Mouse (Mus musculus) layer of hippocampus, adult 2 months (tissue): Measurements from ENCODE around the gene Clmn. TPM values are rescaled to one million over a fixed set of nuclear protein-coding genes. Genes with fewer than 3 reads are reported as not detected.
A peak's percentile ranks its signal among the peaks of the same experiment; 100 is the strongest.

Experiments
- DNase-seq, 2 experiments: peaks; one replicate each; pipeline ENCODE4 v3.0.0; 2022; ENCODE audit warnings: low spot score in 2 of 2
- H3K27ac ChIP-seq: fragments of 200-600 bp; 2 replicates; pipeline ENCODE4 v1.8.1; 2022
- H3K4me3 ChIP-seq: fragments of 200-600 bp; 2 replicates; pipeline ENCODE4 v1.8.1; 2022; ENCODE audit warnings: mild to moderate bottlenecking
- CTCF ChIP-seq: fragments of 200-600 bp; conservative IDR thresholded peaks from 2 replicates; pipeline ENCODE4 v1.8.1; 2022; ENCODE audit warnings: antibody characterized with exemption, mild to moderate bottlenecking, moderate library complexity
- total RNA-seq, 2 experiments: library from RNA; stranded (reverse); gene quantifications; 2 replicates each; pipeline ENCODE4 v1.2.3; 2021

Clmn gene
- total RNA-seq, 2 experiments from 2014 or later: 103 to 108 TPM

- DNase-seq: no peak
- no peak overlapping the region for H3K4me3 ChIP-seq
- no peak for TF ChIP-seq CTCF
- H3K27ac ChIP-seq: peak overlapping the region; percentile 36; the same call in 1 of the 2 replicates
Observed at GRCm38 (mm10) chr12:104868430-104868829, 3.6 kb upstream of the Clmn start.

- Histone ChIP-seq H3K4me3 (no peak overlapping the region), H3K27ac (peak overlapping the region; percentile 95; the same call in 1 of the 2 replicates)
- no peak for DNase-seq
- TF ChIP-seq CTCF: no peak
Observed at GRCm38 (mm10) chr12:104867851-104868250, 3.0 kb upstream of the Clmn start.

- Histone ChIP-seq H3K27ac (peak overlapping the region; percentile 95), H3K4me3 (peak overlapping the region; percentile 66)
- 0 out of 2 replicates have a peak, but pooled peaks have one; percentile 7 for TF ChIP-seq CTCF
- DNase-seq: no peak
Observed at GRCm38 (mm10) chr12:104865166-104865535, 275 bp upstream of the Clmn start.

DNA sequence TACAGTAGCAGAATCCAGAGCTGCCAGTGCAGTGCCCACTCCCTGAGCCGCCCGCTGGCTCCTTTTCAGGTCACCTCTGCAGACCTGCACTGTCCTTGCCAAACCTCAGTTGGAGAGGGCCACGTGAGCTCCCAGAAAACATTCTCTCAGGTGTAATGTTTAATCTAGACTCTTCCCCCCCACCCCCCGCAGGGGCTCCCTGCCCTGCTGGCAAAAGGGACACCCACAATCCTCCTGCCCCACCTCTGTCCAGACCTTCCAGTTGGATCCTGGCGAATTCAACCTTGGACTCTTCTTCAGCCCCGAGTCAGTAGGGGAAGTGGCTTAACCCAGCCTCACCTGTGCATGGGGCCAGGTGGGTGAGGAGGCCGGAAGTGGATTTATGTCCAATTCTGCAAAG, 1.2 kb downstream of the Clmn start:
- Histone ChIP-seq H3K4me3 (peak overlapping the region; percentile 34), H3K27ac (peak overlapping the region; percentile 97)
- TF ChIP-seq CTCF: no peak
- DNase-seq: no peak

- TF ChIP-seq CTCF: no peak
- DNase-seq: peak; percentile 61 to 68
- H3K27ac ChIP-seq: peak overlapping the region; percentile 97
- no peak overlapping the region for H3K4me3 ChIP-seq
Observed at GRCm38 (mm10) chr12:104859140-104859539, 5.7 kb downstream of the Clmn start.

GRCm38 (mm10) chr12:104858732-104859131, 6.1 kb downstream of the Clmn start:
- Histone ChIP-seq H3K4me3 (no peak overlapping the region; the same call in 1 of the 2 replicates), H3K27ac (peak overlapping the region; percentile 97)
- no peak for DNase-seq
- TF ChIP-seq CTCF: no peak

- no peak for DNase-seq
- TF ChIP-seq CTCF: no peak
- Histone ChIP-seq H3K27ac (peak overlapping the region; percentile 97), H3K4me3 (no peak overlapping the region)
Observed at GRCm38 (mm10) chr12:104857614-104858013, 7.3 kb downstream of the Clmn start.

DNA sequence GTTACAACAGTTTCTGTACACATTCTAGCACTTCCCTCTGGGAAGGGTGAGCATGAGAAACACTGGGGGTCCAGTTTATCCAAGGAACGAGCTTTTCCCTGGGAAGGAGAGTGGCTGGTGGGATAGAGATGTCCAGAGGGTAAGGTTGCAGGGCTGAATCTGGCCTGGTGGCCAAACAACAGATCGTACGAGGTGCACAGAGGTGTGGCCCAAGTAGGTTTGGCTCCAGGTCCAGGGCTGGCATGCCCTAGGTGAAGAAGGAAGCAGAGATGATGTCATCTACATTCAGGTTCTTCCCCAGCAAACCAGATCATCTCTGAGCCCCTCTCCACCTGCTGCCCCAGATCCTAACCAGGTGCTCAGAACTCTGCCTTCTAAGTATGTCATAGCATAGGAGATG, 8.3 kb downstream of the Clmn start:
- no peak overlapping the region for H3K4me3 ChIP-seq
- no peak for DNase-seq
- no peak for TF ChIP-seq CTCF
- peak overlapping the region; percentile 97 for H3K27ac ChIP-seq

DNA sequence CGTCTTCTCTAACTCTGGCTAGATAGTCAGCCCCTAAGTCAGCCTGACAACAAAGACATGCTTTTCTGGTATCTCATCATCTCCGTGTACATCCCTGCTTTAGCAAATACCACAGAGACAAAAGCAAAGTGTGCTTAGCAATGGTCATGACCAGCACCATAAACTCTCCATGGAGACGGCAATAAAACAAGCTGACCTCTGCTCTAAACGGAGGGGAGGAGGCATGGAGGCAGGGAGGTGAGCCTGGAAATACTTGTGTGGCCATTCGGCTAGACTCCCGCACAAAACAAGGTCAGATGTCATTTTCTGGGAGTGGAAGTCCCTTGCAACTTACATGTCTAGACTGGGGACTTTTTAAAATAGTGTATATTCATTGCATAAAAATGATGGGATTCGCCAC, 9.3 kb downstream of the Clmn start:
- no peak for TF ChIP-seq CTCF
- no peak for DNase-seq
- peak overlapping the region; percentile 52; the same call in 1 of the 2 replicates for H3K27ac ChIP-seq
- H3K4me3 ChIP-seq: no peak overlapping the region

DNA sequence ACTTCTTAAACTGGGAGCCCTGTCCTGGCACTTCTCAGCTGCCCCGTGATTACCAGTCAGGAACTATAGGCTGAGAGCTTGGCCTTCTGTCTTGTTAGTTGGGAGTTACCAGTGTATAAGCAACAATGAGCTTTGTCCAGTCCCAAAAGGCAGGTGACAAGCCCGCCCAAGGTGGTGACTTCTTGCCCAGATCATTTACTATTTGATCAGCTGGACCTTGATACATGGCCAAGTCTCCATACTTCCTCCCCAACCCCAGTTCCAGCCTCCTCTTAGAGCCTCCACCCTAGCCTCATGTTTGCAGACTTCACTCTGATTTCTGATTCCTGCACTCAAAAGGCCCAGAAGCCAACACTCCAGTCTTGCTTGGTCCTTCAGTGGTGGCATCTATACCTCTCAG, 10.1 kb downstream of the Clmn start:
- Histone ChIP-seq H3K27ac (peak overlapping the region; percentile 52), H3K4me3 (no peak overlapping the region)
- TF ChIP-seq CTCF: no peak
- no peak for DNase-seq

DNA sequence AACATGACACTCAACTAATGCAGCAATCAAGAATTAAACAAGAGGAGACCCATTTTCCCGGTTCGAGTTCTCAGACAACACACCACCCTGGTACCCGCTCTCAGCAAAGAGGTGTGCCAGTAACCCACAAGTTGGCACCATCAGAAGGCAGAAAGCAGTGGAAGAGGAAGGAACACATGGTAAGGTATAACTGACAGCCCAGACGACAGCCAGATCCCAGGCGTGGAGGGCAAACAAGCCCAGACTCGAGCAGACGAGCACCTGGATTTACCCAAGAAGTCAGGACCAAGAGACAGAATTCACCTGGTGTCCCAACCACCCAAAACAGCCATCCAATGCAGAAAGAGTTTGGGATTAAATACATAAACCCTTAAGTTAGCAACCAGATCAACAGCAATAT, 11.5 kb downstream of the Clmn start:
- TF ChIP-seq CTCF: no peak
- Histone ChIP-seq H3K27ac (peak overlapping the region; percentile 85), H3K4me3 (no peak overlapping the region)
- DNase-seq: no peak

GRCm38 (mm10) chr12:104851711-104852508, 13.0 kb downstream of the Clmn start:
- Histone ChIP-seq H3K4me3 (no peak overlapping the region), H3K27ac (peak overlapping the region; percentile 85)
- no peak for TF ChIP-seq CTCF
- DNase-seq: no peak

DNA sequence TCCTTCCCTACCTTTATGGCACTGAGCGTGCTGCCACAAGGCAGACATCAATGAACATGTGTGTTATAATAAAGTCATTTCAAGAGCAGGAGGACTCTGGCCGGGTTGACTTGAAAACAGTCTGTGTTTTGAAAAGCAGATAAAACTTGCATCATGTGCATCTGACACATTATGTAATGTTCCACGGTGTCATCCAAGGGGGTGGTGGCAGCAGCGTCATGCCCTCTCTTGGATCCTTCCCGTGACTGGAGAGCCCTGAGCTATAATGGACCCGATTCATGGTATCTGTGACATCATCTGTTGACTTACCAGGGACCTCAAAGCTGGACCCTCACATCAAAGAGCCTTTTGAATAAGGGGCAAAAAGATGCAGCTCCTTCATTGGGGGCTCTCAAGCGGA, 14.8 kb downstream of the Clmn start:
- Histone ChIP-seq H3K27ac (peak overlapping the region; percentile 85), H3K4me3 (no peak overlapping the region)
- DNase-seq: no peak
- no peak for TF ChIP-seq CTCF

DNA sequence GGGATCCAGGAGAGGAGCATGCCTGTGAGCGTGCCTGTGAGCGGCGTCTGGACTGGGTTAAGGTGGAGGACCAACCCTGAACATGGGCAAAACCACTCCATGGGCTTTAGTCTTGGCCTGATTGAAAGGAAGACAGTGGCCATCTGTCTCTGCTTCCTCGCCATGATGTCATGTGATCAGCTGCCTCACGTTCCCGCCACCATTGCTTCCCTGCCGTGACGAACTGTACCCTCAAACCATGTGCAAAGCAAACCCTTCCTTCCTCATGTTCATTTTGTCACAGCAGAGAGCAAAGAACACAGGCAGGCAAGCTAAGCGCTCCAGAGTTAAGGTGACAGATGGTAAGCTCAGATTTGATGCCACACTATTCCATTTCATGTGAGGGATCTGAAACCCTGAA, 16.2 kb downstream of the Clmn start:
- Histone ChIP-seq H3K4me3 (no peak overlapping the region), H3K27ac (peak overlapping the region; percentile 85)
- DNase-seq: no peak
- TF ChIP-seq CTCF: no peak
